Mouse (Mus musculus) limb, embryonic 14.5 days (tissue): ENCODE measurements around the gene Tmtc2. TPM values are rescaled to one million over a fixed set of nuclear protein-coding genes. Genes with fewer than 3 reads are reported as not detected.
A peak's percentile ranks its signal among the peaks of the same experiment; 100 is the strongest.

Source experiments
- ATAC-seq: fragments of 200-750 bp; cut with Nextera tagmentation; 2 replicates; pipeline ENCODE4 v1.8.0; 2017; ENCODE audit warnings: low read depth, moderate number of reproducible peaks, moderate TSS enrichment; ENCODE audit not compliant: low FRiP score
- DNase-seq: peaks from one replicate; pipeline ENCODE4 v3.0.0-alpha.2; 2015; ENCODE audit warnings: low spot score
- H3K27ac ChIP-seq: fragments of 300-500 bp; sonication (generic); replicated peaks from 2 replicates; pipeline ENCODE4 v1.5.1; 2014; ENCODE audit warnings: low read depth, mild to moderate bottlenecking, low read length, moderate library complexity, mixed read lengths
- H3K27me3 ChIP-seq: fragments of 300-500 bp; sonication (generic); 2 replicates; pipeline ENCODE4 v1.6.1; 2014; ENCODE audit warnings: low read length, mixed read lengths; ENCODE audit not compliant: control insufficient read depth, insufficient read depth
- H3K36me3 ChIP-seq: fragments of 300-500 bp; sonication (generic); 2 replicates; pipeline ENCODE4 v1.6.1; 2014; ENCODE audit warnings: mild to moderate bottlenecking, low read length, moderate library complexity, mixed read lengths; ENCODE audit not compliant: control insufficient read depth, insufficient read depth
- H3K4me1 ChIP-seq: fragments of 300-500 bp; sonication (generic); 2 replicates; pipeline ENCODE4 v1.6.1; 2014; ENCODE audit warnings: antibody characterized with exemption, low read length, mixed read lengths; ENCODE audit not compliant: control insufficient read depth, insufficient read depth
- H3K4me2 ChIP-seq: fragments of 300-500 bp; sonication (generic); replicated peaks from 2 replicates; pipeline ENCODE4 v1.6.1; 2014; ENCODE audit warnings: low read depth, mild to moderate bottlenecking, low read length, moderate library complexity; ENCODE audit not compliant: severe bottlenecking
- H3K4me3 ChIP-seq: fragments of 300-500 bp; sonication (generic); replicated peaks from 2 replicates; pipeline ENCODE4 v1.5.1; 2014; ENCODE audit warnings: low read length
- H3K9ac ChIP-seq: fragments of 300-500 bp; sonication (generic); 2 replicates; pipeline ENCODE4 v1.6.1; 2014; ENCODE audit warnings: mild to moderate bottlenecking, low read depth, low read length, moderate library complexity; ENCODE audit not compliant: severe bottlenecking
- H3K9me3 ChIP-seq: fragments of 300-500 bp; sonication (generic); 2 replicates; pipeline ENCODE4 v1.6.1; 2016; ENCODE audit warnings: low read length; ENCODE audit not compliant: control insufficient read depth
- POLR2A ChIP-seq: fragments of 200-500 bp; IDR thresholded peaks from 2 replicates; pipeline ENCODE4 v1.8.0; 2012; ENCODE audit warnings: inconsistent platforms, mild to moderate bottlenecking, moderate library complexity, borderline replicate concordance; ENCODE audit not compliant: insufficient read depth, insufficient read length; ENCODE audit errors: extremely low read depth
- WGBS: fragments of 180-500 bp; shearing (Covaris S2); extraction: QIAGEN DNeasy Blood & Tissue Kit; methylation state at CpG from one replicate; pipeline ENCODE4 v1.1.7; 2014; 5-methylcytosine and 5-hydroxymethylcytosine counted together
- polyA plus RNA-seq, 2 experiments: library from polyadenylated mRNA; depleted of rRNA in 1 of 2; stranded (reverse) in 1 of 2; unstranded in 1 of 2; fragments of >200 nt; fragmentation: Nextera tagmentation in 1 of 2; extraction: Ambion mirVana in 1 of 2; gene quantifications; 2 replicates each; pipeline versions ENCODE4 v1.2.1 to v1.2.3; 2012 to 2014

The Tmtc2 gene
- polyA plus RNA-seq, 2 experiments, result 16.5 to 25.0 TPM

GRCm38 (mm10) chr10:105519154-105519806 lies 55.0 kb downstream of the Tmtc2 start:
- no peak overlapping the region for H3K4me3 ChIP-seq
- WGBS, result 54% methylated on average over 6 of the region's 6 CpGs
- H3K9me3 ChIP-seq, result no peaks in the 10 kb centered on the region
- TF ChIP-seq POLR2A, result no peak
- no peaks in the 10 kb centered on the region for H3K27me3 ChIP-seq
- H3K36me3 ChIP-seq, result no peaks in the 10 kb centered on the region
- no peak overlapping the region for H3K27ac ChIP-seq
- ATAC-seq (peak; percentile 50; the same call in 1 of the 2 replicates), DNase-seq (no peak)
- no peak overlapping the region for H3K9ac ChIP-seq
- H3K4me1 ChIP-seq, result peaks cover 15% of the 10 kb centered on the region
- no peak overlapping the region for H3K4me2 ChIP-seq

- no peak for DNase-seq
- H3K4me3 ChIP-seq, result no peak overlapping the region
- no peaks in the 10 kb centered on the region for H3K9me3 ChIP-seq
- H3K4me2 ChIP-seq, result no peak overlapping the region
- no peak overlapping the region for H3K27ac ChIP-seq
- H3K4me1 ChIP-seq, result peaks cover 6% of the 10 kb centered on the region; the same call in 1 of the 2 replicates
- no peak overlapping the region for H3K9ac ChIP-seq
- no peak for TF ChIP-seq POLR2A
- no peak for ATAC-seq
- no peaks in the 10 kb centered on the region for H3K36me3 ChIP-seq
- WGBS, result 96% methylated on average over 9 of the region's 9 CpGs
- no peaks in the 10 kb centered on the region for H3K27me3 ChIP-seq
Measured at GRCm38 (mm10) chr10:105518144-105518543, 56.1 kb downstream of the Tmtc2 start.

- DNase-seq (no peak), ATAC-seq (no peak)
- TF ChIP-seq POLR2A, result no peak
- Histone ChIP-seq H3K4me2 (no peak overlapping the region), H3K27me3 (no peaks in the 10 kb centered on the region), H3K36me3 (no peaks in the 10 kb centered on the region), H3K9ac (no peak overlapping the region), H3K4me1 (peaks cover 14% of the 10 kb centered on the region), H3K9me3 (no peaks in the 10 kb centered on the region), H3K4me3 (no peak overlapping the region), H3K27ac (no peak overlapping the region)
- WGBS, result 88% methylated on average over 7 of the region's 7 CpGs
Measured at GRCm38 (mm10) chr10:105513777-105514322, 60.4 kb downstream of the Tmtc2 start.

- DNase-seq (no peak), ATAC-seq (peak; percentile 36; the same call in 1 of the 2 replicates)
- Histone ChIP-seq H3K4me2 (peak overlapping the region; percentile 10; the same call in 1 of the 2 replicates), H3K4me1 (peaks cover 14% of the 10 kb centered on the region), H3K4me3 (no peak overlapping the region), H3K27ac (no peak overlapping the region), H3K9ac (no peak overlapping the region), H3K9me3 (no peaks in the 10 kb centered on the region), H3K27me3 (no peaks in the 10 kb centered on the region), H3K36me3 (peaks cover 20% of the 10 kb centered on the region)
- TF ChIP-seq POLR2A, result no peak
- WGBS, result 12% methylated on average over 5 of the region's 5 CpGs
Measured at GRCm38 (mm10) chr10:105509896-105510272, 64.4 kb downstream of the Tmtc2 start.

- no peak for DNase-seq
- ATAC-seq, result 0 out of 2 replicates have a peak, but pooled peaks have one; percentile 4
- no peak overlapping the region for H3K27ac ChIP-seq
Measured at GRCm38 (mm10) chr10:105509146-105509895, 64.9 kb downstream of the Tmtc2 start.

More at GRCm38 (mm10) chr10:105509146-105509895, 64.9 kb downstream of the Tmtc2 start:
- peak overlapping the region; percentile 10; the same call in 1 of the 2 replicates for H3K4me2 ChIP-seq
- H3K36me3 ChIP-seq, result peaks cover 20% of the 10 kb centered on the region
- H3K27me3 ChIP-seq, result no peaks in the 10 kb centered on the region
- WGBS, result 53% methylated on average over 10 of the region's 12 CpGs
- no peak for TF ChIP-seq POLR2A
- H3K4me3 ChIP-seq, result no peak overlapping the region
- H3K9me3 ChIP-seq, result no peaks in the 10 kb centered on the region
- H3K4me1 ChIP-seq, result peaks cover 14% of the 10 kb centered on the region
- H3K9ac ChIP-seq, result no peak overlapping the region
